Mouse (Mus musculus): Measurements from ENCODE around the gene Cct5.

DNA sequence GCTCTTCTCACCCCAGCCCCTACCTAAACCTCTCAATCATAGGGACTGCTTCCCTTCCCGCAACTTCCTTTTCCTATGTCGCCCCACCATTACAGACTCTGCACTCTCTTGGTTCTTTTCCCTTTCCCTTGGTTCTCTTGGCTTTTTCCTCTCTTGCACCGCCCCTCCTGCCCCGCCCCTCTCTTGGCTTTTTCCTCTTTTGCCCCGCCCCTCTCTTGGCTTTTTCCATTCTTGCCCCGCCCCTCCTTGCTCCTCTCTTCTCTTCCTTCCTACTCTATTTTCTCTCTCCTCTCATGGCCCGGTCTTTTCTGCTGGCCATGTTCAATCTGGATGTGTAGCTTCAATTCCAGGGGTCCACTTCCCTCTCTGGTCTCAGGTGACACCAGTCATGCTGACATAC lies 34.2 kb downstream of the Cct5 start:
- TF ChIP-seq ZNF384 (IDR thresholded peaks at IDR 0.05; ENCODE audit: low read depth, low read length): no peak
- TF ChIP-seq HCFC1 (IDR thresholded peaks at IDR 0.05; ENCODE audit: borderline replicate concordance, insufficient read depth, low read length): no peak
- TF ChIP-seq CHD2 (IDR thresholded peaks at IDR 0.05; ENCODE audit: low read depth, low read length): no peak

All from ES-E14 (cell line).